Mouse (Mus musculus): ENCODE results near the gene Smtnl1.

The Smtnl1 gene

GRCm38 (mm10) chr2:84822552-84822951, at the start of gene Smtnl1:
Gene Smtnl1 (minus strand): TSS chr2:84822652.
- no peak for DNase-seq (ENCODE audit: low read depth, low spot score)

DNA sequence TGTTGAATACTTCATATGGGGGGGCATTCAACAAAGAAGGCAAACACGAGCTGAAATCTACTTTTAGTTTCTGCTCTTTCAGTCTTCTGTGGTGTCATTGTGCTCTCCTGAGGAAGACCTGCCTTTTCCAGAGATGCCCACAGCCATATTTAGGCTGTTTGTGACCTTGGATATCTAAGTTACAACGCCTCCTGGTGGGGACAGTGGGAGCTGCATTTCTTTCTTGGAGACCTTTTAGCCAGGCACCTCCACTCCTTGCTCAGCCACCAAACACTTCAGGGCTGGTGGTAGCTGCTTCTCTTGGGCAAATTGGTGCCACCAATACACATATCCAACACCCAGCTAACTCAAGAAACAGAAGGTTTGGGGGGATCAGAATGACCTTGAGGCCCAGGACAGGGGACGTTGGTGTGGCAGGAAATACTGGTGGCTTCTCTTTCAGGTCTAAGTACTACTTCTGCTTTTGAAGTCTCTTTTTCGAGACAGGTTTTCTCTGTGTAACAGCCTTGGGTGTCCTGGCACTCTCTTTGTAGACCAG, 48.2 kb upstream of the Smtnl1 start:
- no peak for DNase-seq (ENCODE audit: low read depth, low spot score)

DNA sequence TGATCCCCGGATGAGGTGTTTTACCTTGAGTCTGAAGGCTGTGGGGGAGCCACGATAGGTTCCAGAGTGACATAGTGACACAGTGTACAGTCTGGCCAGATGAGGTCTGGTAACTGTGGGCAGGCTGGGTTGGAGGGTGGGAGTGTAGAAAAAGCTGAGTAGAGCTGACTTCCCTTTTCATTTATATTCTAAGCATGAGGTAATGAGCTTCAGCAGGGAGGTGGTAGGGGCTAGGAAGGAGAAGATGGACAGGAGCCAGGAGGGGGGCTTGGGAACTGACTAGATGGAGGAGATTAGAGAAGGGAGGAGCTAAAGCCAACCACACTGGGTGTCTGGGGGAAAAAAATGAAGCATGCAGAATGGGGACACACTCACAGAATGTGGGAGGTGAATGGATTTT, 46.5 kb upstream of the Smtnl1 start:
- no peak for DNase-seq (ENCODE audit: low read depth, low spot score)

DNA sequence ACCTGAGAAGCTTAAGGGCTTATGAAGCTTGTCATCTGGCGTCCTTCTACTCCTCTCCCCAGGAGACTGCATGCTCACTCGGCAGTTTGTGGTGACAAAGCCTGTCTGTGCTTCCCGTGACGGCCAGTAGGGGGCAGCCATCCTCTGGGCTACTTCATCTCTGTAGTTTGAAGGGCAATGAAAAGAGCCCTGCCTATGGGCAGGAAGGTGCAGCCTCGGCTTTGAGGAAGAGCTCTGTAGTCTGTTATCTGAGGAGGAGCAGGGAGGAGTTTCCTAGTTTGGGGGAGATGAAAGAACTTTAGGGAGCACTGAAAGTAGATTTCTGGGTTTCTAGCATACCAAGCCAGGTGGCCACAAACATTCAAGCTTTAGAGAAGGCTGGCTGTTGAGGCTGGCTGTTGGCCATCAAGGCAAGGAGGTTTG, 46.1 kb upstream of the Smtnl1 start:
- peak; percentile 71 for DNase-seq (ENCODE audit: low read depth, low spot score)

DNA sequence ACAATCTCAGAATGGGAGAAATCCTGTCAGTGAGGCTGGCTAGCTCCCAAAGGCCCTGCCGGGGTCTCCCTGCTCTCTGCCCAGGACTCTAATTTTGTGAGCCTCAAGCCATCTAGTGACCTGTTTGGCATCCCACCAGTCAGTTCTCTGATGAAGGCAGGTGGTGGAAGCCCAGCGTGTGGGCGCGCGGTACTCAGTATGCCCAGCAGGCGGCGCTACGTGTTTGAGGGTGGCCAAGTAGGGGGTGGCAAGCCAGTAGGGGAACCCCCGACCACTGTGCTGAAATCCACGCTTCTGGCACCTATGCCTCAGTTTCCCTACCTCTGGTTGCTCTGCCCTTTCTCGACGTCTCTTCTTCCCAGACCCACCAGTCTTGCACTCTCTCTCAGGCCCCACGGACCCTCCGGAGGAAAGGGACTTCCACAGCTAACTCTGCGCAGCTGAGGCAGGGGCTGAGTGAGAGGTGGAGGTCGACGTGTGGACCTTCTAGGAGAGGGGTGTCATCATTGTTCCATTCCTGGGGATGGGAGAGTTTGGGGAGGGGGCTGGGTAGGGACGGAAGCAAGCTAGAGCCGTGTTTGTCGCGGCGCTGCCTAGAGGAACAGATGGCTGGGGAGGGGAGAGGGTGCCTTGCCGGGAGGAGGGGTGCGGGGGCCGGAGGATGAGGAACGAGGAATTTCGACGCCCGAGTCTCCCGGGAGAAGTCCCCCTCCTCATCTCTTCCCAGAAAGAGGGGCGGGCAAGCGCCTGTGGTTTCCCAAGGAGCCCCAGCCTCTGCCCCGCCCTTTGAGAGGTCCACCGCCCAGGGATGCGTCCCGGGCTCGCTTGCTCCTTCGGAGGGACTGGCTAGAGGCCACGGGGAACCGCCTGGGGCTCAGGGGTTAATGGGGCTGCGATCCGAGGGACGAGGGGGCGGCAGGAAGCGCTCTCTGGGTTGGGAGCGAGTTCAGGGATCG, 43.4 kb upstream of the Smtnl1 start:
- peak; percentile 56 for DNase-seq (ENCODE audit: low read depth, low spot score)

DNA sequence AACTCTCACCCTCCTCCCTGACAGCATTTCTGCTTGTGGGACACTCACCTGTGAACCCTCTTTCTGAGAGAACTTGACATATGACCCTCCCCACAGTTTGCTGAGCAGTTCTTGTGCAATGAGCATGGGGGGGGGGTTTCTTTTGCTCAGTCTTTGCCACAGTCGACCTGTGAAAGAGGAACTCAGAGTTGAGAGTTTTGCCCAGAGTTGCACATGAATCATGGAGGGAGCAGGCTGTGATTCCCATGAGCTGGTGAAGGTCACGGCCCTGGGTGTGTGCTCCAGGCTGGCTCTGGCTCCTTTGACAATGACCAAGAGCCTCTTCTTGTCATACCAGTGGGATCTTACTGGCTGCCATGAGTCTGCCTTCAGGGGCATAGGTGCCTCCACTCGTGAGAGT, 39.8 kb upstream of the Smtnl1 start:
- no peak for DNase-seq (ENCODE audit: low read depth, low spot score)

DNA sequence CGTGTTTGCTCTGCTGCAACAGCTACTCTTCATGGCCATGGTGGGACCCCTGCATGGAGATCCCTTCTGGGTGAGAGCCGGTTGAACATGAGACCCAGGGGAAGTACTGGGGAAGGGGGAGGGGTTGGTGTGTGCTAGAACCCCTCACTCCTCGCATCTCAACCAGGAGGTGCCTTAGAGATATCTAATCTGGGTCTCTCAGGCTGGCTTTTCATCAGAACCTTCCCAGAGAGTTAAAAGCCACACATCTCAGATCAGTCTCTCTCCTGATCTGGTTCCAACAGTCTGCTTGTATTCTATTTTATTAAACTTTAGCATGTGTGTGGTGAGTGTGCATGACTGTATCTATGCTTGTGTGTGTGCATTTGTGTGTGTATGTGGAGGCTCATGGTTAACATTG, 39.0 kb upstream of the Smtnl1 start:
- no peak for DNase-seq (ENCODE audit: low read depth, low spot score)

DNA sequence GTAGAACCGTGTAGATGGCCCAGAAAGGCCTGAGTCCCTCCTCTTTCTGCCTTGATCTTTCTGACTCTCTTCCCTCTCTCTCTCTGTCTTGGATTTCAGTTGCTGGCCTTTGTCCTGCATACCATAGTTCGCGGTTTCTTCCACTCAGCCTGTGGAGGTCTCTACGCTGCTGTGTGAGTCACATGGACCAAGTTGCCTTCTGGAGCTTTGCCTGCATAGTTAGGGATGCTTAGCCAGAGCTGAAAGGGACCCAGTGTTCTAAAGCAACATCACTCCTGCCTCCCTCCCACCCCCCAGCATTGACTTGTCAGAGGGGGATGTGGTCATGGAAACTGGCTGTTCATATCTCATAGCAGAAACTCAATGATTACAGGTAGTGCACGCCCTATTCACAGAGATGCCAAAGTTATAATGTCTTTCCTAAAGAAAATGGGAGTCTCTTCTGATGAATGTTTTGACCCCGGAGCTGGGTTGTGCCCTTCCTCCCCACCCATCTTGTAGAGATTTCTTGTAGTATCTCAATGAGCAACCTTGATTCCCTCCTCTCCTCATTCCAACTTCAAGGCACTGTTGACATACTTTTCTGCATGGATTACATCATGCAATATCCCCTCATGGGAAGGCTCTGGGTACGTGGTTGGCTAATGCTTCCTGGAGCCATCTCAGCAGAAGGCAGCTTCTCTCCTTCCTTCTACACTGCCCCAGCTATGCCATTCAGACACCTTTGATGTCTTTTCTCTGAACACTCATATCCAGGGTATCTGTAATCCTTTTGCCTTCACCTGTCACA, 37.7 kb upstream of the Smtnl1 start:
- no peak for DNase-seq (ENCODE audit: low read depth, low spot score)

- DNase-seq (ENCODE audit: low read depth, low spot score): no peak
Observed at GRCm38 (mm10) chr2:84858551-84858950, 36.1 kb upstream of the Smtnl1 start.

DNA sequence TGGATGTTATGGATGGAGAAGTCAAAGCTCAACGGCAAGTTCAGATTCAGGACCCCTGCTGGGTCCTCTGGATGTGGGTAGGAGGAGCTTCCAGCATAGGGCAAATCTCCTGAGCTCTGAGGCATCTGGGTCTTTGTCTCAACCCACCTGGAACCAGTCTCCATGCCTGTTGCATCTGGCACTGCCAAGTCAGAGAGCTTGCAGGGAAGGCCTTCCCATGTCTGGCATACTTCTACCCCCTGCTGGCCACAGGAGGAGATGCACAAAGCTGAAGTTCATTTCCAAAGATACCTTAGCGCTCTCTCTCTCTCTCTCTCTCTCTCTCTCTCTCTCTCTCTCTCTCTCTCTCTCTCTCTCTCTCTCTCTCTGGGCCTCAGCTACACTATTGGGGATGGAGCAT, 33.3 kb upstream of the Smtnl1 start:
- DNase-seq (ENCODE audit: low read depth, low spot score): peak; percentile 78

GRCm38 (mm10) chr2:84851130-84852040, 28.9 kb upstream of the Smtnl1 start:
- DNase-seq (ENCODE audit: low read depth, low spot score): no peak

- DNase-seq (ENCODE audit: low read depth, low spot score): no peak
Observed at GRCm38 (mm10) chr2:84850407-84851129, 28.1 kb upstream of the Smtnl1 start.

DNA sequence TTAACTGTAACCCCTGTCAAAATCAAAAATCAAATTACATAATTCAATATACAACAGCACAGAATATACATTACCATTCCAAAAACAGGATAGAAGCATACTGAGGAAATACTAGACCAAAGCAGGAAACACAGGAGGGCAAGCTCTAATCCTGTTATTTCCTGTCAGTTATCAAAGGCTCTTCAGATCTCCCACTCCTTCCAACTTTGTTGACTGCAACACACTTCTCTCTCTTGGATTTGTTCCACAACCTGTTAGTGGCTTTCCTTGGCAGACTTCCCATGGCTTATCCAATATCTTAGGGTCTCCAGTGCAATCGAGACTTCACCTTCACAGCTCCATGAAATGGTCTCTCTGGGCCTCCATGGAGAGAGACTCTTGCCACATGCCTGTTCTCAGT, 22.8 kb upstream of the Smtnl1 start:
- DNase-seq (ENCODE audit: low read depth, low spot score): no peak

DNA sequence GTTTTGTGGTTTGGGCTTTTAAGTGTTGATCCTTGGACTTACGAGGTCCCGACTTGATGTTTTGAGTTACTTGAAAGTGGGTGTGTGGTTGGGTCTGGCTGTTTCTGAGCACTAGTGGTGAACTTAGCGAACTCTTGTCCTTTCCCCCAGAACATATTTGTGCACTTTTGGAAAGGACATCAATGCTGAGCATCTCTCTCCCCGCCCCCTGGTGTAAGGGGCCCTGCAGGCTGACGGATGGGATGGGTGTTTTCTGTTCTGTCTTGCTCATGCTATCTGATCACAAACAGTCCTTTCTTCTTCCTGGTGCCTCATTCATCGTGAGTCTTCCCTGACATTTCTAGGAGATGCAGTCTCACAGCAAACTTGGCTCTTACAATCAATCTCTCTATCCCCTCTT, 21.2 kb upstream of the Smtnl1 start:
- DNase-seq (ENCODE audit: low read depth, low spot score): no peak

- no peak for DNase-seq (ENCODE audit: low read depth, low spot score)
Observed at GRCm38 (mm10) chr2:84841905-84842304, 19.5 kb upstream of the Smtnl1 start.

DNA sequence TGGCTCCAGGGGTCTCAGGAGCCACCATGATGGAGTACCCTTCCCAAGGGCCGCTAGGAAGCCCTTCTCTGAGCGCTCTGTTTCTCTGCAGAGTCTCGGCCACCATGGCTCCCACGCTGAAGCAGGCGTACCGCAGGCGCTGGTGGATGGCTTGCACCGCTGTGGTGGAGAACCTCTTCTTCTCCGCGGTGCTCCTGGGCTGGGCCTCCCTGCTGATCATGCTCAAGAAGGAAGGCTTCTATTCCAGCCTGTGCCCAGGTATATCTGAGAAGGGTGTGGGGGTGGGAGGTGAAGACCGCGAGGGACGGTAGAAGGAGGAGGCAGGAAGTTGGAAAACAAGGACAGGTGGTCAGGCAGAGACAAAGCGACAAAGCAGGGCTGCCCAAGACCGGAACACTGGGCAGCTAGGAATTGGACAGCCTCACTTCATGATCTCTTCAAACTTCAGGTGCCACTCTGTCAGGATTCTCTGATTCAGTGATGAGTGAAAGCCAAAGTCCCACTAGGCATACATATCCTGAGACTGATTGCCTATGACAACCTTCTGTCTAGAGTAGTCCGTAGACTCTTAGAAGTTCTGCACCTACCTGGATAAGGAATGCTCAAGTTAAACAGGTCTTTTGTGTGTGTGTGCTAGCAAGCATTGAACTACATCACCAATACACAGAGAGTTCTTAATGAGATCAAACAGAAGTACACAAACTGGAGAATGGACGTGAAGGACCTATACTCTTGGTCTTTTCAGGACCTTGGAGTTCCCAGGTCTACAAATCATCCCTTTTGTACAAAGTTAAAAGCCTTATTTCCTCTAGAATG, 18.5 kb upstream of the Smtnl1 start:
- no peak for DNase-seq (ENCODE audit: low read depth, low spot score)

DNA sequence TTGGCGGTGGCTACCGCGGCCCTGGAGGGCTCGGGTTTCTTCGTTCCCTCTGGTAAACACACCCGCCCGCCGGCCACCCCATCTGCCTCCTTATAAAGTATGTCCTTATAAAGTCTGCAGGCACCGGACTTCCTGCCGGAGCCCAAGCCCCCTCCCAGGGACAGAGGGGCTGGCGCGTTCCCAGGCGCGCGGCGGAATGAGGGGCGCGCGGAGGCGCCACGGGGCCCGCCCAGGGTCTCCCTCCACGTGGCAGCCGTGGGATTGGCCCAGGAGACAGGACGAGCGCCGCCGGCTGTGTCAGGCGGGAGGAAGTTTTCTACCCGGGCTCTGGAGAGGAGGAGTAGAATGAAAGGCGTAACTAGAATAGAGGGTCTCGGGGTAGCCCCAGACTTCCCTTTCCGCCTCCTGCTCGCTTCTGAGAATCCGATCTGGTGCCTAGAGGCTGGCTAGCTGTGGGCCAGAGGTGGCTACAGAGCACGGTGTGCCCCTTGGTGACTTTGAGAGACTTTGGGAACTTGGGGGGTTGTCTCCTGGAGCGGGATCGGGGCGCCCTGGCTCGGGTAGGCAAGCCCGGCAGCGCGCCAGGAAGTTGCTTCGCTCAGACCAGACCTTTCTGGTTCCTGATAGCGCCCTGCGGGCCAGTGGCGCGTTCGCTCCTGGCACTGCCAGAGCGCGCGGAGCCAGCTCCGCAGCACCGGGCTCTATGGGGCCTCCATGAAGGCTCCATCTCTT, 17.7 kb upstream of the Smtnl1 start:
- DNase-seq (ENCODE audit: low read depth, low spot score): no peak

DNA sequence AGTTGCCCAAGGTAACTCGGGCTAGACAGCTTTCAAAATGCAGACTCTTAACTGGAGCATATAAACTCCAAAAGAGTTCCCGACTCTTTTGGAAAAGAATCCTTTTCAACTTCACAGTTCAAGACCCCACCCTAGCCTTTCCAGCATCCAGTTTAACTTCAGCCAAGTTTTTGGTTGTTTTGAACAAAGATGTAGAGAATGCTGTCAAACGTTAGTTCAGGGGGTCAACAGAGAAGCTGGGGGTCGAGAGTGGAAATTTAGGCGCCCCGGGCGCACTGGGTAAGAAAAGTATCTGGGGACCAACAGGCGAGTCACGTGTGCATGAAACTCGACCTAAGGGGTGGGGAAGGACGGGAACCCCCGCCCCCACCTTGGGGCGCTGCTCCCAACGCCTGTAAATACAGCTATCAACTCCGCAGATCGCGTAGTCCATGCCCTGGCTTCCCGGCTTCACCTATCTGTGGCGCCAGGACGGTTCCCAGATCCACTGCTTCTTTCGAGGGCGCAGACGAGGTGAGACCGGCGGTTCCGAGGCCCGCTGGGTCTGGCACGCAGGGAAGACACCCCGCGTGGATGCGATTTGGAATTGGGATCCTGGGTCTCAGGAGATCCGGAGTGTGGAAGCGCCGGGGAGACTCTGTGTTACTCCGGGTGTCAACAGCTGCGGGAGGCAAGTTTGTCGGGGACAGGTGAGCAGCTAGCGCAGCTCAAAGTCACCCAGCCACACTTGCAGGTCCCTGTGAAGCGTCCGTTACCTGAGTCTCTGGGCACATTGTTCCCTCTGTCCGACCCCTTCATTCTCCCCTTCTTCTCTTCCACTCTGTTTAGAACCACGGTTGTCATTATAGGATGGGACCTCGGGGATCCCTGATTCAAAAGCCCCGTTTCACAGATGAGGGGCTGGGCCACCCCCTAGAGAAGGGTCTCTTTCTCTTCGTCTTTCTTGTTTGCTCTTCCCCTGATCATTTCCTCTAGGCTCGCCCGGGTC, 16.8 kb upstream of the Smtnl1 start:
- DNase-seq (ENCODE audit: low read depth, low spot score): no peak
